Mouse (Mus musculus): Measurements from ENCODE around the gene Gm10309. TPM values are rescaled to one million over a fixed set of nuclear protein-coding genes. Genes with fewer than 3 reads are reported as not detected.

Gm10309 gene
- total RNA-seq, 2 experiments from 2014 or later, result 0.11 TPM; not detected in 1

Other genes with a start within 250 kb of the Gm10309 start
- 100 to 1,000 TPM in 1 of 2 experiments, 10 to 100 TPM in 1; 97.7 to 101 TPM for gene Epas1, start 248.5 kb upstream of the Gm10309 start, total RNA-seq (2021)

Measured in gastrocnemius, adult 18-20 months (tissue).